Mouse (Mus musculus): Measurements from ENCODE around the gene Gabbr2.
A peak's percentile ranks its signal among the peaks of the same experiment; 100 is the strongest.

The Gabbr2 gene

GRCm38 (mm10) chr4:46860586-46860985 is 131.1 kb downstream of the Gabbr2 start:
- DNase-seq: no peak

- peak; percentile 92 to 93 for DNase-seq
Measured at GRCm38 (mm10) chr4:46858899-46859298, 132.8 kb downstream of the Gabbr2 start.

GRCm38 (mm10) chr4:46856145-46856544 is 135.5 kb downstream of the Gabbr2 start:
- peak in 1 of 2 experiments; percentile 5 for DNase-seq

- DNase-seq: peak; percentile 72 to 84
Measured at GRCm38 (mm10) chr4:46854686-46855385, 136.8 kb downstream of the Gabbr2 start.

GRCm38 (mm10) chr4:46853852-46854460 is 137.7 kb downstream of the Gabbr2 start:
- peak in 1 of 2 experiments; percentile 1 for DNase-seq

GRCm38 (mm10) chr4:46847745-46848144 is 143.9 kb downstream of the Gabbr2 start:
- DNase-seq: no peak

GRCm38 (mm10) chr4:46846396-46846795 is 145.3 kb downstream of the Gabbr2 start:
- DNase-seq: no peak

- no peak for DNase-seq
Measured at GRCm38 (mm10) chr4:46844982-46845643, 146.6 kb downstream of the Gabbr2 start.

- DNase-seq: peak in 1 of 2 experiments; percentile 55
Measured at GRCm38 (mm10) chr4:46844567-46844966, 147.1 kb downstream of the Gabbr2 start.

GRCm38 (mm10) chr4:46842596-46842995 is 149.1 kb downstream of the Gabbr2 start:
- DNase-seq: no peak

- peak; percentile 67 to 87 for DNase-seq
Measured at GRCm38 (mm10) chr4:46840146-46840545, 151.5 kb downstream of the Gabbr2 start.

GRCm38 (mm10) chr4:46837362-46837761 is 154.3 kb downstream of the Gabbr2 start:
- no peak for DNase-seq

GRCm38 (mm10) chr4:46836065-46836464 is 155.6 kb downstream of the Gabbr2 start:
- DNase-seq: peak in 1 of 2 experiments; percentile 49

- no peak for DNase-seq
Measured at GRCm38 (mm10) chr4:46835064-46835463, 156.6 kb downstream of the Gabbr2 start.

GRCm38 (mm10) chr4:46832834-46833544 is 158.7 kb downstream of the Gabbr2 start:
- no peak for DNase-seq

- DNase-seq: no peak
Measured at GRCm38 (mm10) chr4:46829656-46830055, 162.0 kb downstream of the Gabbr2 start.

- DNase-seq: peak; percentile 67 to 75
Measured at GRCm38 (mm10) chr4:46828141-46828571, 163.5 kb downstream of the Gabbr2 start.

- DNase-seq: peak; percentile 74 to 81
Measured at GRCm38 (mm10) chr4:46827471-46827870, 164.2 kb downstream of the Gabbr2 start.

- no peak for DNase-seq
Measured at GRCm38 (mm10) chr4:46825846-46826529, 165.7 kb downstream of the Gabbr2 start.

GRCm38 (mm10) chr4:46823738-46824137 is 167.9 kb downstream of the Gabbr2 start:
- no peak for DNase-seq

- DNase-seq: no peak
Measured at GRCm38 (mm10) chr4:46821709-46822108, 170.0 kb downstream of the Gabbr2 start.

GRCm38 (mm10) chr4:46814954-46815353 is 176.7 kb downstream of the Gabbr2 start:
- DNase-seq: peak; percentile 73 to 75

All from cerebellum, postnatal 10 days (tissue).